Mouse (Mus musculus): Measurements from ENCODE around the gene Vti1a. TPM values are rescaled to one million over a fixed set of nuclear protein-coding genes. Genes with fewer than 3 reads are reported as not detected.

Gene Vti1a
- total RNA-seq (2021), result 10 to 100 TPM; 14.8 to 15.6 TPM
- long read RNA-seq, experiment 1, transcript Vti1a-201 (8 exons, 3,405 nt), result major isoform, 7 of 18 reads
- long read RNA-seq, experiment 1, partial matches to known transcripts, result 4 of 18 reads
- long read RNA-seq, experiment 1, other reads (novel, unspliced or antisense), result 7 of 18 reads
- long read RNA-seq, experiment 2, transcript Vti1a-201 (8 exons, 3,405 nt), result major isoform, 7 of 16 reads
- long read RNA-seq, experiment 2, partial matches to known transcripts, result 3 of 16 reads
- long read RNA-seq, experiment 2, other reads (novel, unspliced or antisense), result 6 of 16 reads

DNA sequence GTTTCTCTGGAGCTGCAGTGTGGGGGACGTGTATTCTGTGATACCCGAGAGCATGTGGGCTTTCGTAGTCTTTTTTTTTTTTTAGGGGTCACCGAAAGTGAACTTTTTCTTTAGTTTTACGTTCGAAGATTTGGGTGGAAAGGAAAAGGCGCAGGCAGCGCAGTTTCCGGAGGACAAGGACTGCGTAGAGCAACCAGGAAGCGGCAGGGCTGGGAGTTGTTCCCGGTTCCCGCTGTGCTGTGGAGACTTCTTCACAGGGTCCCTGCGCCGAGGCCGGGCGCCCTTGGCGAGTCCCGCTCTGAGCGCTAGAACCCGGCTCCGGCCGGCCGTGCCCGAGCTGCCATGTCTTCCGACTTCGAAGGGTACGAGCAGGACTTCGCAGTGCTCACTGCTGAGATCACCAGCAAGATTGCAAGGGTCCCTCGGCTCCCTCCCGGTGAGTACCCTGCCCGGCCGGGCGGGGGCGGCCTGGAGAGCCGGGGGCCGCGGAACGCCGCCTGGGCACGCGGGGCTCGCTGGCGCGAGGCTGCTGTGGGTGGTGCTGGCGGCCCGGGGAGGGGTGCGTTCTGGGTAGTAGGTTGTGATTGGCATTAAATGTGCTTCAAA is at the start of gene Vti1a:
Vti1a (plus strand) TSS at position 187 of the 606 bp plus-strand sequence.
- peak; percentile 86 for DNase-seq

DNA sequence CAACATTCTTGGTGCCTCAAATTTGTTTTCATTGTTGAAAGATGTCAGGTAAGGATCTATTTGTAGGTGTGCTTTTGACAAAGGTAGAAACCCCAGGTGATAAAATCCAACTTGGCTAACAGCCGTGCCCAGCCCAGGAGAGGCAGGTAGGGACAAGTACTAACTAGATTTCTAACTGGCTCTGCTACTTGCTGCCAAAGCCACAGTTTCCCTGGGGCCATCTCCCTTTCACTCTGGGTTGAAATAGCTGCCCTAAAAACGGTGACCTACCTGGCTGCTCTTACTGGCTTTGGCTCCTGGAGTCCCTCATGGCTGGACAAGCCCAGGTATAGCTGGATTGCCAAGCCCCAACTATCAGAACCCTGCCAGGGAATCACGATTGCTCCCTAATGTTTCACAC is 49.3 kb upstream of the Vti1a start:
- no peak for DNase-seq

DNA sequence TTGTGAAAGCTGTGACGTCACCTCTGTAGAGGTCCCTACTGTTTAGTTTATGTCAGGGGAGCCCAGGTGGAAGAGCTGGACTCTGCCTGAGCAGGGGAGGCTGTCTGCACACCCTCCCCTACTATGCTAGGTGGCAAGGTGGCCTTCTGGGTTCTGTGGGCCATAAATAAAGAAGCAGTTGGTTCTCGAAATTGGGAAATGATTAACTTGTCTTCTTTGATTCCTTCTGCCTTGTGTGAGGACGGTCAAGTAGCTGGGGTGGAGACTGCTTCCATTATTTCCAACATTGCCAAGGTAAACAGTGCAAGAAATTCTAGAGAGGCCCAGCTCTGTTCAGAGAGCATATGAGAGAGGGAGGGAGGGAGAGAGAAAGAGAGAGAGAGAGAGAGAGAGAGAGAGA is 47.9 kb upstream of the Vti1a start:
- DNase-seq, result no peak

DNA sequence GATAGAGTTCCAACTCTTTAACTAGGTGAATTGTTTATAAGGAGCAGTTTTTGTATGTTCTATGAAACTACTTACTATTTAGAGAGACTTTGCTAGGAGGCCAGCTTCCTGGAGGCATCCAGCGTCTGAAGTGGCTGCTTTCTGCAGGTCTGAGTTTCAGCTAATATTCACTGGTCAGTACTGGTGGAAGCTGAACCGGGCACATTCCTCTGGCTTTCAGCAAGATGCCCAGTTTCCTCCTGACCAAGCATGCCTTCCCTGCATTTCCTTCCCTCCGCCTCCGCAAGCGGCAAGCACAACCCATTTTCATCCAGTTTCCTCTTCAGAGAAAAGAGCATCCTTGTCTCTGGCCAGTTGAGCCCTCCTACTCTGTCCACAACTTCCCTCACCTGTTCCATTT is 47.0 kb upstream of the Vti1a start:
- DNase-seq, result no peak

GRCm38 (mm10) chr19:55271448-55271847 is 44.6 kb upstream of the Vti1a start:
- DNase-seq, result no peak

DNA sequence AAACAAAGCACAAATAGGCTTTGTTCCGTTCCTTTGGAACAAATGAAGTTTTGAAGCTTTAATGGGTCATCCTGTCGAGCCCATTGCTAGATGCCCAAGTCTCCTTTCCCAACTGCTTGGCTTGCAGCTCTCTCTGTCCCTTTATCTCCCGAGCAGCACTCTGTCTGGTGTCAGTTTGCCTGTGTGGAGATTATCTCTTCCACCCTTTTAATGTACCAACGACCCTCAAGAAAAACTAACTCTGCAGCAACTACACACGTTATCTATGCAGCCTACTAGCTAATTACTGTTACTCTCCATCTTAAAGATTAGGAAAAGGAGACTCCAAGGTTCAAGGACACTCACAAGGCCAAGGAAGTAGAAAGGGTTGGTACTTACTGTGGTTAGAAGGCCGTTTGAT is 42.8 kb upstream of the Vti1a start:
- no peak for DNase-seq

GRCm38 (mm10) chr19:55276100-55276499 is 40.0 kb upstream of the Vti1a start:
- DNase-seq, result no peak

GRCm38 (mm10) chr19:55276770-55277169 is 39.3 kb upstream of the Vti1a start:
- DNase-seq, result no peak

DNA sequence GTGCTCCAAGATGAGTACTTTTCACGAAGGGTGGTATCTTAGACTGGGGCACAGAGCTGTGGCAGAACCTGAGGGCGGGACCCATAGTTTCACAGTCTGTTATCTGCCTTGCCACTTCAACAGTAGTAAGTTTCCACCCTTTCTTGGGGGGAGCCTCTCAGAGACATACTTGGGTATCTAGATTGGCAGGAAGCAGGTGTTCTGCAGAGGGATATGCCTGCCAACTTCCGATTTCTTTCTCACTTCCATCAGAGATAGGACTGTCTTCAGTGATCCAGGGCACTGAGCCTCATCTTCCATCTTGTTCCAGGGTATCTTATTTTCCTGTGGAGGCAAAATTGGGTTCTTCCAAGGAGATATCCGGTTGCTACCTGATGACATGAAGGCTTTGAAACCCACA is 32.0 kb upstream of the Vti1a start:
- no peak for DNase-seq

- no peak for DNase-seq
Measured at GRCm38 (mm10) chr19:55286034-55286433, 30.1 kb upstream of the Vti1a start.

GRCm38 (mm10) chr19:55288974-55289373 is 27.1 kb upstream of the Vti1a start:
- no peak for DNase-seq

- no peak for DNase-seq
Measured at GRCm38 (mm10) chr19:55290621-55291270, 25.3 kb upstream of the Vti1a start.

- no peak for DNase-seq
Measured at GRCm38 (mm10) chr19:55292210-55292850, 23.8 kb upstream of the Vti1a start.

GRCm38 (mm10) chr19:55293175-55293574 is 22.9 kb upstream of the Vti1a start:
- DNase-seq, result no peak

DNA sequence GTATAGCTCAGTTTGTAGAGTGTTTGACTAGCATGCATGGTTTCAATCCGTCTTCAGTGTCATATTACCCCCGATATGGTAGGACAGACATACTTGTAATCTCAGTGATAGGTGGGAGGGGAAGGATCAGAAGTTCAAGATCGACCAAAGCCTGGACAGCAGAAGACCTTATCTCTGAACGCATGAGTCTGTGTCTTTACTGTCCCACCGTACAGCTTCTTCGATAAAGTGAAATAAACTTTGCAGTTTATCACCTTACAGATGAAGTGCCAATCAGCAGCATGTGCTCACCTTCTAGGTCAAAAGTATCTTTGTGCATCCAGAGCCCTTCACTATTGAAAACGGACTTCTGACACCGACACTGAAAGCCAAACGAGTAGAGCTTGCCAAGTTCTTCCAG is 21.0 kb upstream of the Vti1a start:
- DNase-seq, result no peak

DNA sequence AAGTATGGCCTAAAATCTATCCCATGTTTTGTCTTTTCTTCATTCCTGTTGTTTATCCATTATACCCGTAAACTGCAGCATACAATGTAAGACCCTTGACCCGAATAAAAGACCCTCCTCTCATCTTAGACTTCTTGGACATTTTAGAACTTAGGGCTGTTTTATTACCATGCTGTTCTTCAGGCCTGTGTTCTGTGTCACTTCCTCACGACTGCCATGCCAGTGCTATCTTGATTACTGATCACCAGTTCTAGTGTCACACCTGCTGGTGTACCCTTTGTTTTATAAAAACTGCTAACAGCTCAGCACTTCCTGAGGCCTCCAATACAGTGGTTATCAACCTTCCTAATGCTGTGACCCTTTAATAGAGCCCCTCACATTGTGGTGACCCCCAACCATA is 20.5 kb upstream of the Vti1a start:
- no peak for DNase-seq

DNA sequence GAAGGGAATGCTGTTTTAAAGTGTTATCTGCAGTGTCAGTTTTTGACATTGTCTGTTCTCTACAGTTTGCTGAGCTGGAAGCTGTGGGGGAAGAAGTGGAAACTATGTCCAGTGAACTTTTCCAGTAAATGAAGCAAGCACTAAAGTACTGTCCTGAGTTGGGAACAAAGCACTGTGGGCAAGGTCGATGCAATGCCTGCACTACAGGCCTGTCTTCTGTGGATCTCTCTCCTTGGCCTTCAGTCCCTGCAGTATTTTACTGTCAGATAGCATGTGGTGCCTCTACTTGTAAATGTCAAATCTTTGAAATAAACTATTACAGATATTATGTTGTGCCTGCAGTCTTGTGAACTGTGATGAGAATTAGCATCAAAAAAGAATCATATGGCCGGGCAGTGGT is 19.8 kb upstream of the Vti1a start:
- no peak for DNase-seq

- no peak for DNase-seq
Measured at GRCm38 (mm10) chr19:55297489-55297888, 18.6 kb upstream of the Vti1a start.

DNA sequence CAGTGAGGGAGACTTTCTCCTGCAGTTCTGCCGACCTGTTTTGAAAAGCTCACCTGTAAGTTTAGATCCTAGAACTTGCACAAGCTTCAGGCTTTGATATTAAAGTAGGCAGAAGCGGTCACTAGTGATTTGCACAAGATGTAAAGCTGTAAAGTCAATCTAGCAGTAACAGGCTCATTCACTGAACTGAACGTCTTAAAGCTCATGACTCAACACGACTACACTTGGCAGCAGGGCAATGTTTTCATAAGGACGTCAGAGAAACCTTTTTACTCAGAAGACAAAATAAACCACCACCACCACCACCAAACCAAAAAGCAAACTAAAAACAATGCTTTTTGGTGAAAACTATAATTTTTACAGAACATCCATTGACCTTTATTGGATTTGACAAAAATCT is 18.1 kb upstream of the Vti1a start:
- no peak for DNase-seq

- no peak for DNase-seq
Measured at GRCm38 (mm10) chr19:55299378-55299777, 16.7 kb upstream of the Vti1a start.

DNA sequence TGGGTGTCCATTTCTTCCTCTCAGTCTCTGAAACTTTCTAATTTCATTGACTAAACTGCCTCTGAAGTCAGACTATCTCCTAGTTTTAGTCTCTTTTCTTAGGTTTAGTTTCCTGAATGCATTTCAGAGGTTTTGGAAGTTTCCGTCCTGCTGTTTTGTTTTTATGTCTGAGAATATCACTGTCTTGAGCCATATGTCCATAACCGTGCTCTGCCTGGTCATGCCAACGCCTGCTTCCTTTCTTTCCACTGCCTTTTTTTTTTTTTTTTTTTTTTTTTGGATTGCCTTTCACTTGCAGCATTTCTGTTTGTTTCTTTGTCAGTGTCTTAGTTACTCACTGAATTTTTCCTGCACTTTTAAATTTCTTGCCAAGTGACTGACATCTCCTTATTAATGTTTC is 15.6 kb upstream of the Vti1a start:
- DNase-seq, result no peak

GRCm38 (mm10) chr19:55305024-55305423 is 11.1 kb upstream of the Vti1a start:
- DNase-seq, result no peak

GRCm38 (mm10) chr19:55311874-55312273 is 4.2 kb upstream of the Vti1a start:
- DNase-seq, result no peak
